Mouse (Mus musculus) lung, postnatal 10 days (tissue): Measurements from ENCODE around the gene Gxylt2.

ENCODE experiments used
- DNase-seq: peaks from one replicate; pipeline ENCODE4 v3.0.0; 2021

Gene Gxylt2

DNA sequence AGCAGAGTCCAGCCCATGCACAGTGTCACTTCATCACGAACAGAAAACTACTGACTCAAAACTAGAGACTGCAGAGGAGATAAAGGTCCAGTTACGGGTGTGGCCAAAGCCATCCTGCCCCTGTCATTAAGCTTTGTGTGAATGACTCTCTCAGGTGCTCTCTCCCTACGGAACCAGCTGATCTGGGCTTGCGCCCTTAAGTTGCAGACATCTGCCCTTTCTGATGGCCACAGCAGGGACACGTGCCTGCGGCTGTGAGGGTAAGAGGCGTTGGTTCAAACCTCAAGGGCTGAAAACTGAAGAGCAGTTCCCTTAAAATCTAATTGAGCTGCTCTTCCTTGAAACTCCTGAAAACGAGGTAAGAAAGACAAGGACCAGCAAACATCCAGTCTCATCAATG lies 12.3 kb downstream of the Gxylt2 start:
- no peak for DNase-seq

DNA sequence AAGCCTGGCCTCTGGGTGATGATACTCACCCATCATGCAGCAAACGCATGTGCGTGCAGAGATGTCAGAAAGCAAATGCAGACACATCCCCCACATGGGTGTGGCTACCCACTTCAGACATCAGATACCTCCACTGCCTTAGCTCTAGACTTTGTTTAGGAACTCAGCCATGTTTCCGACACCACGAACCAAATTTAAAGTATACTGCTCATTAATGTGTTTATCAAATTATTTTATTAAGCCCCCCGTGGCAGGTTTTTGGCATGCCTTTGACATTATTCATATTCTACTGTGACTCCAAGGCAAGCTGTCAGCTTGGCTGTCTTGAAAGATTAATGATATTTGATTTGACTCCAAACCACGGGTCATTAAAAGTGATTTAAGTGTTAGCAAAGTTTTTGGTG lies 15.6 kb downstream of the Gxylt2 start:
- no peak for DNase-seq

DNA sequence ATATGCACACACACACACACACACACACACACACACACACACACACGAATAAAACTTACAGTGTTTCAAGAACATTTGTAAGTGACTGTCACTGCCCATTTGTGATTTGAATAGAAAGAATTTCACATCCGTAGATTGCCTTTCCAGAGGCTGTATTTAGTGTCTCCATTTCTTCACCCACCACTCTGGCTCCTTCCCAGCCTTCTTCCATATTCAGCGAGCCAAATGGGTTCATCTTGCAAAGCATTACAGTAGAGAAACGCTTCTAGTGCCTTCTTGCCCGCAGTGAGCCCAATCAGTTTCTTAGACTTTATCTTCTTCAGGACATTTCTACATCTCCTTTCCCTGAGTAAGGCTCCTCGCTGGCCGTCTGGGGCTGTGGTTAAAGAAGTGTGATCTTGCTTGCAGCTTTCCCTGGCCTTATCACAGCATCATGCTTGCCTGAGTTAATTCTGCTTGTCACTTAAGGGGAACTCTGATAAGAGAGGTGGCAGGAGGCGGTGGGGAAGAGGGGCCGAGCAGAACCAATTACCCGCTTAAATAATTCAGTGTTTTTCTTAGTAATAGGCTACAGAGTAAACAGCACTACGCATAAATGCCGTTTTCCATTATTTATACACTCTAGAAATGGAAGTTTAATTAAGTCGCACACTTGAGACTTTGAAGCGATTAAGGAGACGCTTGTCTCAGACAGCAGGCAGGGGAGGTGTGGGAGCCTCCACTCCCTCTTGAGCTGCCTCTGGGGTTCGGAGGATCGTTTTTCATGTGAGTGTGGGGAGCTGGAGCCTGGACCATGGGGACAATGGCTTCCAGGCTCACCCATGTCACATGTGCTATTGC lies 16.6 kb downstream of the Gxylt2 start:
- no peak for DNase-seq

DNA sequence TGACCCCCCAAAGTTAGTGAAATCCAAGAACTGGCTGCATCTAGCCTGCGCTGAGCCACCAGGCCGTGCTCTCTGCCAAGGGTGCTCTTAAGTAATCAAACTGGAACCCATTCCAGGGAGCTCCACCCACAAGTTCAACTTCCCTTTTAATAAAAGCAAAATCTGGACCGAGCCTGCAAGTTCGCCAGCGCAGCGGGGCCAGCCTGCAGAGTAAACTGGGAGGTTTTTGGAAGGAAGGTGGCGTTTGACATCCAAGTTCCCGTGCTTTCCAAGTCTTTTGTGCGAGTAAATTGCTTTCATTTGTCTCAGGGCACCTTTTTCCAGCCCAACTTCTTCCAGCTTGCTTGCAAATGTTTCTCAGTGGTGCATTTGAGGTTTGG lies 27.5 kb downstream of the Gxylt2 start:
- peak; percentile 79 for DNase-seq

DNA sequence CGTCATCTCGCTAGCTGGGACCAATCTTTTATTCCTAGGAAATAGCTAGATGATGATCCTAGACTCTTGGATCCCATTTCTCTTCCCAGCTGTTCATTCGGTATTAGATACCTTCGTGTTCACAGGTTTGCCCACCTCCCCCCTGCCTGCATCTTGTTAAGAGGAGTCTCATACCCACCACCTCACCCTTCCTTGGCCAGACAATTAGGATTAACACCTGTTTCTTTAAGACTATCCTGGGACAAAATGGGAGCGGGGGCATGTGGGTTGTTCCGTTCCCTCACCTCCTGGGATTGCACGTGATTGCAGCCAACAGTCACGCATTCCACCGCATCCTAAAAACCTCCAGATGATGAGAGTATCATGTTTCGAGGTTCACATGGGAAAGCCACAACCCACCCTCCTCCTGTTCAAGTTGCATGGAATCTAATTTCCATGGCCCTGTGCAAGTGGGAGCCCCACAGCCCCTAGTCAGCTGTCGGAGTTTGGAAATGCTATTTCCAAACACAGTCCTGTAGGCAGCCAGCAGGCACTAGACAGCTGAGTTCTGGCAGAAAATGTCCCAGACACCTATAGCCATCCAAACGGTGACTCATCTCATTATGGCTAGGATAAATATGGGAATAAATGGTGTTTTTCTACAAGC lies 28.0 kb downstream of the Gxylt2 start:
- peak; percentile 69 for DNase-seq

DNA sequence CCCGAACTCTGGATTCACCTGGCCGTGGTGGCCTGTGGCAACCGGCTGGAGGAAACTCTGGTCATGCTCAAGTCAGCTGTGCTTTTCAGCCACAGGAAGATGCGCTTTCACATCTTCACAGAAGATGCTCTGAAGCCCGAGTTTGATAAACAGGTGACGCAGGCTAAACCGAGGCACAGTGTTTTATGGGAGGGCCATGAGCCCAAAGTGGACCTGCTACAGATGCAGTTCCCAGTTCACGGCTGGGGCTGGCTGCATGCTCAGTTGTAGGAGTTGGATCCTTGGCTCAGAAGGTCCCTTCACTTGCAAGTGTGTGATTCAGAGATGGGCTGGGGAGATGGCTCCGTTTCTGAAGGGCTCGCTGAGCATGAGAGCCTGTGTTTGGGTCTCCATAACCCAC lies 28.7 kb downstream of the Gxylt2 start:
- no peak for DNase-seq

DNA sequence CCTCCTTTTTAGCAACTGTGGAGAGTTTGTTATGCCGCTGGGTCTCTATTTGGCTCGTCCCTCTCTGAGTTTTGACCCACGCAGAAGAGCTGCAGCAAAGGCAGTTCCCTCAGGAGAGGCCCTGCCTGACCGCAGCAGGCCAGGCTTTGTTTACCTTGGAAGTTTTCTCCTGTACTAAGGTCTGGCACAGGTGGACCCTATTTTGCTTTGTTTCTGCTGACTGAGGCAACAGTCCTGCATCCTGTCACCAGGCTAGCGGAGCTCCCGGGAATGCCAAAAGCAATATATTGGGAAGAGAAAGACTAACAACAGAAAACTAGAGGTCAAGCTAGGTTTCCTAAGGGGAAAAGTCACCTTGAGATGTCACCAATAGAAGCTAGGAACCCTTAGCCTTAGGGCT lies 29.8 kb downstream of the Gxylt2 start:
- DNase-seq = no peak

DNA sequence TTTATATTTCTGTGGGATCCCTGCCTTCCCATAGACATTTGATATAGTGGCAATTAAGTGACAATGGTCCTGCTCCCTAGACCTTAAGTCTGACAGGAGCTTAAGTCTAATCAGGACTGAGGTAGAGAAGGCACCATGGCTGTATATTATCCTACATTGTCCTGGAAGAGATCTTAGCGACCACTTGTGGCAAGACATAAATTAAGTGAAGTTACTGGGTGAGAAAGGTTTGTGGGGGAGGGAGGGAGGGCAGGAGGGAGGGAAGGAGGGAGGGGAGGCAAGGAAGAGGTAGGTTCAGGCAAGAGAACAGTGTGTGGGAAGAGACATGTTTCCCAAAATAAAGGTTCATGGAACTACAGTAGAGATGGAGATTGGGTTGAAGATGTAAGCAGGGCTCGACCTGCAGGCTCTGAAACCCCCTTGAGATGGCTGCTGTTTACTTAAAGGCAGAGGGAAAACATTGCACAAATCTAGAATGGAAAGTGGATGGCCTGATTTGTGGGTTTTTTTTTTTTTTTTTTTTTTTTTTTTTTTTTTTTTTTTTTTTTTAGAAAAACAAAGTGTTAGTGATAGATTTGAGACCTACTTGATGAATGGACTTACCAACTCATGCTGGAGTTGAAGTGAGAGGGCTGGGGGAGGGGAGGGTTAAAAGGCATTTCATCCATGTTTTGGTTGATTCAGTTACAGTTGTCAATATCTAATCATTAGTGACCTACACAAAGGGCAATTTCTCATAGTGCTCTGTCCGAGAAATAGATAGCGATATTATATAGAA lies 54.1 kb downstream of the Gxylt2 start:
- no peak for DNase-seq

DNA sequence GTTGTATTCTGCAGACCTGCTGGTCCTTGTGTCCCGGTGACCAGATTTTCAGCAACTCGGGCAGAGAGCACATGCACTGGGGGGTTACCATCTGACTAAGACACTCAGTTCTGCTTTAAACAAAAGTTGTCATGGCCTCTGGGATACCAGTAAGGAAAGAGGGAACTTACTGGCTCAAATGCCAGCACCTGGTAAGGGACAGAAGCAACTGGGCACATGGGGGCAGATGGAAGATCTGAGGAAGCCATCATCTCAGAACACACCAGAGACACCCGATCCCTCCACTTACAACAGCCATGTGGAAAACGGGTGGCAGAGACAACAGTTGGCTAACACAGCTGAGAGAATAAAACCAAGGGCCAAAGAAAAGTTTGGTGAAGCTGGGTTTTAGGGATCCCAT lies 63.2 kb downstream of the Gxylt2 start:
- no peak for DNase-seq

DNA sequence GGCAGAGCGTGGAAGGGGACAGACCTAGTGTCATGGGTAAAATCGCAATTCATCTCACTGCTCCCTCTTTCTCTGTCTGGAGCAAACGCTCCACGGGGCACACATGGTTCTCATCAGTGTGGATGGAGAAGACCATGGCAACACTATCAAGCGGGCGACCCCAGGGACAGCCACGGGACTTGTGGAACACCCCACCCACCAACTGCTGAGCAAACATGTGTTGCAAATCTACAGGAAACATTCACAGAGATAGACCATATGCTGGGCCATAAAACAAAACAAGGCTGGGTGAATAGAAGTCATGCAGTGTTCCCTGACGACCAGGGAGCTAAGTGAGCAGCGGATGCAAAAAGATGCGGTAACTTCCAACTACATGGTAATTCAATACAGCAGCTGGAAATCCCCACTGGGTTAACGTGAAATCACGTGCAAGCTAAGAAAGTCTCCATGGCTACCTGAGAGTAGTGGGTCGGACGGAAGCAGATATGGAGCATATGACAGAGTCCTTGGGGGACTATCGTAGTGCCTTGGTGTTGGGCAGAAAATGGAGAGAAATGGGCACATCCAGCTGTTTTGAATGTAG lies 71.5 kb downstream of the Gxylt2 start:
- no peak for DNase-seq

DNA sequence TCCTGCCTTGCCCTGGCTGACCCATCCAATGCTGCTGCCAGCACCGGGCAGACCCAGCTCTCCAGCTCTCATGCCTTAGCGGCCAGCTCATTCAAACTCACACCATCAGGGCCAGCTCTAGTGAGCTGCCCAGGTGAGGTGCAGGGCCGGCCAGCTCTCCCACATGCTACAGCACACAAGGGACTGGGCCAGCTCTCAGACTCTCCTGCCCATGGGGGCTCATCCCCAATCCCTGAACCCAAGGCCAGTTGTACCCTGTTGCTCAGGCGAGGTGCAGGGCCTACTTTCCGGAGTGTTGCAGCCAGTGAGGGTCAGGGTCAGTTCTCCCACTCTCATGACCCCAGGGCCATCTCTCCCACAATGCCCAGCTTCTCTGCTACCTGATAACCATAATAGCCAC lies 74.1 kb downstream of the Gxylt2 start:
- no peak for DNase-seq

DNA sequence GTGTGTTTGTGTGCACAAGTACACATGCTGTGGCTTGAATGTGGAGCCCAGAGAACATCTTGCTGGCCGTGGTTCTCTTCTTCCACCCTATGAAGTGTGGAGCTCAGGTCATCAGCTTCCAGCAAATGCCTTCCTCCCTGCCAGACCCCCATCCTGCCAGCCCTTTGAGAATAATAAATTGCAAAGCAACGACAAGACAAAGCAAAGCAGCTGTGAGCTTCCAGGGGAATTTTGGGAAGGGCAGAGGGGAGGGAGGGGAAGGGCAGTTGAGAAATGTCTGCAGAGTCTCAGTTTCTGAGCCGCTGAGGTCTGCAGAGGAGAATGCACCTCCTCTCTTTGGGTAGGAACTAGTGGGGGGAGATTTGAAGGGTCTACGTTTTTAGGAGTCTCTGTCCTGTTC lies 75.9 kb downstream of the Gxylt2 start:
- peak; percentile 5 for DNase-seq

DNA sequence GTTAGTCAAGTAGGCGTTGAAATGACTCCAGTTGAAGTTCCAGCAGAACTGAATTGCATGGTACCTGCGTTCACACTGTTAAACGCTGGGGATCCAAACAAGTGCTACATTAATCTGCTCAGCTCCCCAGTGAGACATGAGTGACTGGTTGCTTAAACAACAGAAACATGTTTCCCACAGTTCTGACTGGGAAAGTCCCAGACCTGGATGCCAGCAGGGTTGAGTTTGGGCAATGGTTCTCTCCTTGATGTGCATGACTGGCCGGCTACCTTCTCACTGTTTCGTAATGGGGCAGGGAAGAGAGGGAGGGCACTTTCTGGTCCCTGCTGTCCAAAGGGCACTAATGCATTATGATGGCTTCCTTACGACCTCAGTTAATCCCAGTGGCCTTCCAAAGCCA lies 77.1 kb downstream of the Gxylt2 start:
- DNase-seq = no peak

DNA sequence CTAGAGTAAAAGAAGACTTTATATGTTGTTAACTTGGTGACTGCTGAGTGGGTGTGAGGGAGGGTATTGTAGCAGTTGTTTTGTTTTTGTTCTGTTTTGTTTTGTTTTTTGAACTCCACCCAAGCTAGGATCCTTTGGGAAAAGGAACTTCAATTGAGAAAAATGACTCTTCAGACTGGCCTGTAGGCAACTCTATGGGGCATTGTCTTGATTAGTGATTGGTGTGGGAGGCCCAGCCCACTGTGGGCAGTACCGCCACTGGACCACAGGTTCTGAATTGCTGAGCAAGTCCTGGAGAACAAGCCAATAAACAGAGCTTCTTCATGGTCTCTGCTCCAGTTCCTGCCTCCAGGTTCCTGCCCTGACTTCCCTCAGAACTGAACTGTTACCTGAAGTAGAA lies 83.2 kb downstream of the Gxylt2 start:
- no peak for DNase-seq

DNA sequence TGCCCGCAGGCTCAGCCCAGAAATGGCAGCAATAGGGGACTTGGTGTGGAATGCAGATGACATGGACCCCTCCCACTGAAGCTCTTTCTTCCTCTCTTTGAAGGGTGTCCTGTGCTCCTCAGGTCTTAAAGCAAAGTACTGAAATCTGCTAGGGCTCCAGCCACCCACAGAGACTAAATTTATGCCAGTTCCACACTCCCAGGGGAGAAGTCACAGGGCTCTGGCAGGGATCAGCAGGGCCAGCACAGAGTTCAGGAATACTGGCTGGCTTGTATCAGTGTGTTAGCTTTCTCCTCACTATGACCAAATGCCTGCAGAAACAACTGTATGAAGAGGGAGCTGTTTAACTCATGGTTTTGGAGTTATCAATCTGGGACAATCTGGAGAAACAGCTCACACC lies 84.6 kb downstream of the Gxylt2 start:
- DNase-seq = no peak

DNA sequence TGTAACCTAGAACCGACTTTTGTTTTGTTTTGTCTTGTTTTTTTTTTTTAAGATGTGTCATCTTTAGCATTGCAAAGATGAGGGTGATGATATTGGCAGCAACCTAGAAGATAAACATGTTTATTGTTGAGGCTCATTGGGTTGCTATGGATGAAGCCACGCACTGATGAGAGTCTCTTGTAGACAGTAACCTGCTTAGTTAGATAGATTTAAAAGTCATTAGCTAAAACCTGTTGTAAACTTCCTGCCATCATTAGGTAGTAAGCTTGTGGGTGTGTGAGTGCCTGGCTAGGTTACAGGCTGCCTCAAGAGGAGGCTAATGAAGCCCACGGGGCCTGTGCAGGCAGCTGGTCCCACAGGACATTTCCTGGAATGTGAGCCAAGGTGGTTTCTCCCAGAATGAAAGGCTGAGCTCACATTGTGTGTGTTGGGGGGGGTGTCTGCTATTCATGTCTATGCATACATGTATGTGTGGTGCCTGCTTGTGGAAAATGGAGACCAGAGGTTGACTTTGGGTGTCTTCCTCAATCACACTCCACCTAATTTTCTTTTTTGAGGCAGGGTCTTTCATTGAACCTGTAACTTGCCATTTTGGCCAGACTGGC lies 87.6 kb downstream of the Gxylt2 start:
- no peak for DNase-seq

DNA sequence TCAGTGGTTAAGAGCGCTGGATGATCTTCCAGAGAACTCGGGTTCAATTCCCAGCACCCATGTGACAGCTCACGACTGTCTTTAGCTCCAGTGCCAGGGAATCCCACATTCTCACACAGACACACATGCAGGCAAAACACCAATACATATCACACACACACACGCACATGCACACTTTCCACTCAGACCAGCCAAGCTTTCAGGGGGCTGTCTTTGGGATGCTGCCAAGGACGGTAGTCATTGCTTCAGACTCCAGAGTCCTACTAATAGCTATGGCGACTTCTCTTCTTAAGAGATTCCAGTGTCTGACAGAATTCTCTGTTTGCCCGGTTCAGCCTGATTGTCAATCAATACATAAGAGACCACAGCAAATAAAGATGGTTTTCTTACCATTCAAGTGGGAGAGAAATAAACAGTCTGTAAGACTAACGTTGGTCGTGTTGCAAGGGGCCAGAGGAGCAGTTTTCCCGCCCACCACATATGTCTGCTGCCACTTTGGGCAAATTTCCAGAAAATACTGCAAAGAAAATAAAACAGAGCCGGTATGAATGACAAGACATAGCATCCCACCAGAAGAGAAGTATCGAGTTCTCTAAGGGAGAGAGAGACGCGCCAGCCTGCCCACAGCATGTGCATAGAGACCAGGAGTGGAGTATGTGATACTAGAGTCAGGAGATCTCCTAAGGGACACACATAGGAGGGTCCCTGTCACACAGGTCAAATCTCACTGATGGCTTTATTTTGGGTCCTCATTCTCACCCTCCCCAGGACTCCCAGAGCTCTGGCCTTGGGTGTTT lies 88.6 kb downstream of the Gxylt2 start:
- peak; percentile 22 for DNase-seq

DNA sequence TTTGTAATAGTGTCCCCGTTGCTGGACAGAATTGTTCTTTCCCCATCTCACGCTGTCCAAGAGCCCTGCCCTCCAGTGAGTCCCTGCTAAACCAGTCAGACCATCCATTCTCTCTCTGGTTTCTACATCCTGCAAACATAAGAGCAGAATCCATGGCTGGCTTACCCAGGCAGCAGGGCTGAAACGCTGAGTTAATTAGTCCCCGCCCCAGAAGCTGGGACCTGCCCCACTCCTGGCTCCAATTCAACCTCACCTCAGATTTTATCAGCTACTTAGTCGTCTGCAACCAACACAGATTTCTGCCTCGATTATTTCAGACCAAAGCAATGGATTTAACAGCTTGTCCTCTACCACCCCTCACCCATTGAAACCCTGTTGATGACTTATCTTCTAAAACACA lies 91.3 kb downstream of the Gxylt2 start:
- no peak for DNase-seq

DNA sequence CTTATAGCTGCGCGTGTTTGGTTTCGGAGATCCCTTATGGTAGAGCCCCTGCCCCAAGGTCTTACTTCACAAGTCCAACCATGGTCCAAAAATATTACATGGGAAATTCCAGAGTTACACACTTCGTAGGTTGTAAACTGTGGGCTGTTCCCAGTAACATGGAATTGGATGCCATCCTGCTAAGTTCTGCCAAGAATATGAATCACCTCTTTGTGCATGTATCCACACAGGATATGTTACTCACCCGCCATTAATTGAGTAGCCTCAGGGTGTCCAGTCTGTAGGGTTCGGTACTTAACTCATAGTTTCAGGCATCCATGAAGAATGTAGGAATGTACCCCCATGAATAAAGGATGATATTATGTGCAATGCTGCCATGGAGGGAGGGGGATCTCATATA lies 94.8 kb downstream of the Gxylt2 start:
- DNase-seq = no peak

DNA sequence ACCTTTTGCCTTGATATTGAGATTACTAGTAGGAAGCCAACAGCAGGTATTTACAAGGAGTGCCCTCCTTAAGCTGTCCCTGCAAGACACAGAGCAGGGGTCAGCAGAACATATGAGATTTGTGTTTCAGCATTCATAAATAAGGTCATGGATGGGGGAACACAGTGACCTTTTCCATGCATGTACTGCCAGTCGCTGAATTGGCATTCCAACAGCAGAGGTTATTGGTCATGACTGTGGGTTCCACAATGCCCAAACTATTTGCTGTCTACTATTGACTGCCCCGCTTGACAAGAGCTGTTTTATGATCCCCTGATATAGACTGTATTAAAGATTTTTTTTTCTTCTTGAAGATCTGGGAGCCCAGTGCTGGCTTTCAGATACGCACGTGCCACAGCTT lies 95.2 kb downstream of the Gxylt2 start:
- no peak for DNase-seq

DNA sequence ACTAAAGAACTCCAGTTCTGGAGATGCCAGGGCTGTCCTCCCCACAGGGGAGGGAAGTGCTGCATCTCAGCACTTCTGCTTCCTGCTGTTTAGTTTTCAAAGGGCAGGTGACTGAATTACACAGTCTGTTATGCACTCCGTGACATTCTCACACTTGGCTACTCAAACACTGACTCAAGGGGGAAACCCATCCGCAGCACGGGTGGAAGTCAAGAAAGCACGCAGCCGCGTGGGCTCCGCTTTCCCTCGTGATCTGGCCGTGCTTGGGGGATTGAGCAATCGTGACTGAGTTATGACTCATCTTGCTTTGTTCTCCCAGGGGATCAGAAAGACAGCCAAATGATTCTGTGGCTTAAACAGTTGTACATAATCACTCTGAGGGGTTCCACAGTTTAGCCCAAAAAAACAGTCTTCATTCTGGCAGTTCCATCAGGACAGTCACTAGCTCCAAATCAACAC lies 96.0 kb downstream of the Gxylt2 start:
- peak; percentile 54 for DNase-seq
